Mouse (Mus musculus): Measurements from ENCODE around the gene Ttc28. TPM values are rescaled to one million over a fixed set of nuclear protein-coding genes. Genes with fewer than 3 reads are reported as not detected.

Gene Ttc28
- polyA plus RNA-seq, 1 experiment from 2014 or later = 17.6 TPM

- no peak for ATAC-seq (ENCODE audit: insufficient number of reproducible peaks, insufficient read depth, low FRiP score, low TSS enrichment, low read depth)
- WGBS = 70% methylated on average over 13 of the region's 13 CpGs
- H3K36me3 ChIP-seq = no peaks in the 10 kb centered on the region
- no peak overlapping the region for H3K4me2 ChIP-seq
- H3K9me3 ChIP-seq = no peaks in the 10 kb centered on the region
- H3K27me3 ChIP-seq = no peaks in the 10 kb centered on the region
- no peak overlapping the region for H3K27ac ChIP-seq
- peaks cover 27% of the 10 kb centered on the region for H3K4me1 ChIP-seq
- H3K4me3 ChIP-seq = no peak overlapping the region
- no peak overlapping the region for H3K9ac ChIP-seq
Measured at GRCm38 (mm10) chr5:110996835-110997539, 117.4 kb downstream of the Ttc28 start.

- H3K36me3 ChIP-seq = no peaks in the 10 kb centered on the region
- ATAC-seq (ENCODE audit: insufficient number of reproducible peaks, insufficient read depth, low FRiP score, low TSS enrichment, low read depth) = no peak
- WGBS = 49% methylated on average over 7 of the region's 7 CpGs
- no peaks in the 10 kb centered on the region for H3K27me3 ChIP-seq
- H3K9me3 ChIP-seq = no peaks in the 10 kb centered on the region
- H3K4me1 ChIP-seq = peaks cover 27% of the 10 kb centered on the region
- no peak overlapping the region for H3K27ac ChIP-seq
- H3K4me2 ChIP-seq = no peak overlapping the region
- no peak overlapping the region for H3K4me3 ChIP-seq
- H3K9ac ChIP-seq = no peak overlapping the region
Measured at GRCm38 (mm10) chr5:110997692-110998091, 118.1 kb downstream of the Ttc28 start.

GRCm38 (mm10) chr5:110998298-110998697, 118.7 kb downstream of the Ttc28 start:
- no peak overlapping the region for H3K4me3 ChIP-seq
- WGBS = 55% methylated on average over 4 of the region's 4 CpGs
- H3K9ac ChIP-seq = no peak overlapping the region
- H3K4me1 ChIP-seq = peaks cover 27% of the 10 kb centered on the region
- H3K27ac ChIP-seq = no peak overlapping the region
- no peaks in the 10 kb centered on the region for H3K9me3 ChIP-seq
- H3K4me2 ChIP-seq = no peak overlapping the region
- no peaks in the 10 kb centered on the region for H3K27me3 ChIP-seq
- no peak for ATAC-seq (ENCODE audit: insufficient number of reproducible peaks, insufficient read depth, low FRiP score, low TSS enrichment, low read depth)
- no peaks in the 10 kb centered on the region for H3K36me3 ChIP-seq

GRCm38 (mm10) chr5:111000953-111001352, 121.3 kb downstream of the Ttc28 start:
- H3K27me3 ChIP-seq = no peaks in the 10 kb centered on the region
- H3K9me3 ChIP-seq = no peaks in the 10 kb centered on the region
- ATAC-seq (ENCODE audit: insufficient number of reproducible peaks, insufficient read depth, low FRiP score, low TSS enrichment, low read depth) = no peak
- H3K4me2 ChIP-seq = no peak overlapping the region
- no peak overlapping the region for H3K27ac ChIP-seq
- H3K9ac ChIP-seq = no peak overlapping the region
- H3K4me1 ChIP-seq = peaks cover 33% of the 10 kb centered on the region
- 69% methylated on average over 5 of the region's 5 CpGs for WGBS
- H3K4me3 ChIP-seq = no peak overlapping the region
- H3K36me3 ChIP-seq = no peaks in the 10 kb centered on the region

GRCm38 (mm10) chr5:111003220-111003619, 123.6 kb downstream of the Ttc28 start:
- no peak for ATAC-seq (ENCODE audit: insufficient number of reproducible peaks, insufficient read depth, low FRiP score, low TSS enrichment, low read depth)
- Histone ChIP-seq H3K4me2 (no peak overlapping the region), H3K27ac (no peak overlapping the region), H3K9me3 (no peaks in the 10 kb centered on the region), H3K4me1 (peaks cover 41% of the 10 kb centered on the region), H3K36me3 (no peaks in the 10 kb centered on the region), H3K27me3 (no peaks in the 10 kb centered on the region), H3K9ac (no peak overlapping the region), H3K4me3 (no peak overlapping the region)
- 85% methylated on average over 5 of the region's 5 CpGs for WGBS

- no peaks in the 10 kb centered on the region for H3K9me3 ChIP-seq
- H3K4me1 ChIP-seq = peaks cover 40% of the 10 kb centered on the region
- H3K36me3 ChIP-seq = no peaks in the 10 kb centered on the region
- no peak overlapping the region for H3K4me2 ChIP-seq
- no peak overlapping the region for H3K9ac ChIP-seq
- H3K4me3 ChIP-seq = no peak overlapping the region
- no peak for ATAC-seq (ENCODE audit: insufficient number of reproducible peaks, insufficient read depth, low FRiP score, low TSS enrichment, low read depth)
- H3K27ac ChIP-seq = no peak overlapping the region
- 93% methylated on average over 9 of the region's 9 CpGs for WGBS
- no peaks in the 10 kb centered on the region for H3K27me3 ChIP-seq
Measured at GRCm38 (mm10) chr5:111003750-111004149, 124.1 kb downstream of the Ttc28 start.

GRCm38 (mm10) chr5:111006272-111007135, 126.9 kb downstream of the Ttc28 start:
- Histone ChIP-seq H3K27me3 (no peaks in the 10 kb centered on the region), H3K9ac (no peak overlapping the region), H3K4me3 (no peak overlapping the region), H3K36me3 (peaks cover 5% of the 10 kb centered on the region; the same call in 1 of the 2 replicates), H3K4me1 (peaks cover 43% of the 10 kb centered on the region), H3K27ac (peak overlapping the region; percentile 82), H3K9me3 (0 out of 2 replicates have a peak, but pooled peaks cover 2% of the 10 kb centered on the region), H3K4me2 (0 out of 2 replicates have a peak overlapping the region, but pooled peaks have one; percentile 39)
- WGBS = 44% methylated on average over 14 of the region's 14 CpGs
- ATAC-seq (ENCODE audit: insufficient number of reproducible peaks, insufficient read depth, low FRiP score, low TSS enrichment, low read depth) = no peak

- ATAC-seq (ENCODE audit: insufficient number of reproducible peaks, insufficient read depth, low FRiP score, low TSS enrichment, low read depth) = no peak
- H3K9ac ChIP-seq = 0 out of 2 replicates have a peak overlapping the region, but pooled peaks have one; percentile 36
- H3K4me1 ChIP-seq = peaks cover 47% of the 10 kb centered on the region
- 0 out of 2 replicates have a peak, but pooled peaks cover 2% of the 10 kb centered on the region for H3K9me3 ChIP-seq
- H3K27me3 ChIP-seq = no peaks in the 10 kb centered on the region
- WGBS = 25% methylated on average over 7 of the region's 7 CpGs
- H3K36me3 ChIP-seq = peaks cover 5% of the 10 kb centered on the region; the same call in 1 of the 2 replicates
- peak overlapping the region; percentile 82 for H3K27ac ChIP-seq
- H3K4me3 ChIP-seq = no peak overlapping the region
- H3K4me2 ChIP-seq = peak overlapping the region; percentile 39
Measured at GRCm38 (mm10) chr5:111007136-111007500, 127.5 kb downstream of the Ttc28 start.

- peaks cover 54% of the 10 kb centered on the region for H3K4me1 ChIP-seq
- peak overlapping the region; percentile 3; the same call in 1 of the 2 replicates for H3K9ac ChIP-seq
Measured at GRCm38 (mm10) chr5:111007900-111008299, 128.3 kb downstream of the Ttc28 start.

GRCm38 (mm10) chr5:111008431-111008830, 128.8 kb downstream of the Ttc28 start:
- no peak overlapping the region for H3K4me2 ChIP-seq
- 0 out of 2 replicates have a peak, but pooled peaks cover 2% of the 10 kb centered on the region for H3K9me3 ChIP-seq
- ATAC-seq (ENCODE audit: insufficient number of reproducible peaks, insufficient read depth, low FRiP score, low TSS enrichment, low read depth) = no peak
- peaks cover 54% of the 10 kb centered on the region for H3K4me1 ChIP-seq
- no peak overlapping the region for H3K9ac ChIP-seq
- 0 out of 2 replicates have a peak overlapping the region, but pooled peaks have one; percentile 60 for H3K27ac ChIP-seq
- 73% methylated on average over 6 of the region's 6 CpGs for WGBS
- H3K36me3 ChIP-seq = peaks cover 5% of the 10 kb centered on the region; the same call in 1 of the 2 replicates
- H3K4me3 ChIP-seq = no peak overlapping the region
- no peaks in the 10 kb centered on the region for H3K27me3 ChIP-seq

More at GRCm38 (mm10) chr5:111007900-111008299, 128.3 kb downstream of the Ttc28 start:
- H3K36me3 ChIP-seq = peaks cover 5% of the 10 kb centered on the region; the same call in 1 of the 2 replicates
- H3K9me3 ChIP-seq = 0 out of 2 replicates have a peak, but pooled peaks cover 2% of the 10 kb centered on the region
- H3K4me3 ChIP-seq = no peak overlapping the region
- peak overlapping the region; percentile 60; the same call in 1 of the 2 replicates for H3K27ac ChIP-seq
- H3K27me3 ChIP-seq = no peaks in the 10 kb centered on the region
- H3K4me2 ChIP-seq = no peak overlapping the region
- ATAC-seq (ENCODE audit: insufficient number of reproducible peaks, insufficient read depth, low FRiP score, low TSS enrichment, low read depth) = no peak
- 42% methylated on average over 8 of the region's 8 CpGs for WGBS

GRCm38 (mm10) chr5:111011271-111011670, 131.7 kb downstream of the Ttc28 start:
- no peaks in the 10 kb centered on the region for H3K27me3 ChIP-seq
- H3K4me2 ChIP-seq = no peak overlapping the region
- no peak overlapping the region for H3K9ac ChIP-seq
- peaks cover 12% of the 10 kb centered on the region for H3K36me3 ChIP-seq
- peaks cover 46% of the 10 kb centered on the region for H3K4me1 ChIP-seq
- H3K27ac ChIP-seq = no peak overlapping the region
- 0 out of 2 replicates have a peak, but pooled peaks cover 9% of the 10 kb centered on the region for H3K9me3 ChIP-seq
- WGBS = 18% methylated on average over 8 of the region's 8 CpGs
- no peak for ATAC-seq (ENCODE audit: insufficient number of reproducible peaks, insufficient read depth, low FRiP score, low TSS enrichment, low read depth)
- H3K4me3 ChIP-seq = no peak overlapping the region

Measured in embryonic facial prominence, embryonic 13.5 days (tissue).